Mouse (Mus musculus) brain, embryonic 14.5 days (tissue): Measurements from ENCODE around the gene Atxn3. TPM values are rescaled to one million over a fixed set of nuclear protein-coding genes. Genes with fewer than 3 reads are reported as not detected.

Source experiments
- DNase-seq: peaks from one replicate; pipeline ENCODE4 v3.0.0-alpha.2; 2011; ENCODE audit warnings: low read depth
- CTCF ChIP-seq: fragments of 200-500 bp; IDR thresholded peaks from 2 replicates; pipeline ENCODE4 v1.5.1; 2012; ENCODE audit warnings: inconsistent platforms, mild to moderate bottlenecking, moderate library complexity, borderline replicate concordance; ENCODE audit not compliant: insufficient read depth, insufficient read length; ENCODE audit errors: extremely low read depth
- POLR2A ChIP-seq: fragments of 200-500 bp; IDR thresholded peaks from 2 replicates; pipeline ENCODE4 v1.6.1; 2012; ENCODE audit warnings: mild to moderate bottlenecking, inconsistent platforms, borderline replicate concordance; ENCODE audit not compliant: poor library complexity, insufficient read depth, insufficient read length, severe bottlenecking; ENCODE audit errors: extremely low read depth
- polyA plus RNA-seq: library from polyadenylated mRNA; depleted of rRNA; stranded (reverse); fragments of >200 nt; gene quantifications from 2 replicates; pipeline ENCODE4 v1.2.3, GENCODE M21; 2012; rRNA removed

Atxn3 gene
- polyA plus RNA-seq: 13.9 and 15.5 TPM in 2 replicates

DNA sequence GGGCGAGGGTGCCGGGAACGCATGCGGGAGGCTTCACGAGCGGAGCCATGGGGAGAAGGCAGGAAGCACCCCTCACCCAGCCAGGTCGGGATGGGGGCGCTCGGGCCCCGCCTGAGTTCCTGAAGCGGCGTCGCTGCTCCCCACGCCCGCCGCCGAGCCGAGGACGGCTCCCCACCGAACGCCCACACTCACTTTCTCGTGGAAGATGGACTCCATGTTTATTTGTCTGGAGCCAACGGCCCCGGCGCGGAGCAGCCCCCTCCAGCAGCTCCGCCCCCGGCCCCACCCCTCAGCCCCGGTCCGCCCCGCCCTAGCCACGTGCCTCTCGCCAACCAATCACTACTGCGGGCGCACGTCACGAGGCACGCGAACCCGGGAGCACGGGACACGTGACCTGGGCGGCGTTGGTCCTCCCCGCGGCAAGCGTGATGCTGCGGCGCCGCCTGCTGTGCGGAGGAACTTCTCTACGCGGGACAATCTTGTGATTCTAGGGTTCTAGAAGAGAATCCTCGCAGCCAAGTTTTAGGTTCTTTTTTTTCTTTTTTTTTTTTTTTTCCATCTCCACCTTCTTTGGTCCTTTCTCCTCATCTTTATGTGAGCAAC is at the start of gene Atxn3:
TSS of gene Atxn3 (minus strand) at position 305 of the 603 bp plus-strand sequence.
- peak; percentile 99 for DNase-seq
- TF ChIP-seq POLR2A (peak; percentile 76), CTCF (peak; percentile 50)

- no peak for DNase-seq
- no peak for TF ChIP-seq CTCF
- TF ChIP-seq POLR2A: no peak
These were observed 42.7 kb upstream of the Atxn3 start for GRCm38 (mm10) chr12:102000785-102001184.

- TF ChIP-seq POLR2A (no peak), CTCF (no peak)
- DNase-seq: no peak
These were observed 40.9 kb upstream of the Atxn3 start for GRCm38 (mm10) chr12:101998929-101999328.

GRCm38 (mm10) chr12:101994576-101995467 is 36.8 kb upstream of the Atxn3 start:
- no peak for DNase-seq

GRCm38 (mm10) chr12:101987659-101988058 is 29.6 kb upstream of the Atxn3 start:
- DNase-seq: no peak
- TF ChIP-seq CTCF: no peak
- TF ChIP-seq POLR2A: no peak

More at GRCm38 (mm10) chr12:101994576-101995467, 36.8 kb upstream of the Atxn3 start:
- TF ChIP-seq POLR2A (no peak), CTCF (no peak)

GRCm38 (mm10) chr12:101985110-101985509 is 27.1 kb upstream of the Atxn3 start:
- TF ChIP-seq CTCF (peak; percentile 31; the same call in 1 of the 2 replicates), POLR2A (no peak)
- peak; percentile 75 for DNase-seq

DNA sequence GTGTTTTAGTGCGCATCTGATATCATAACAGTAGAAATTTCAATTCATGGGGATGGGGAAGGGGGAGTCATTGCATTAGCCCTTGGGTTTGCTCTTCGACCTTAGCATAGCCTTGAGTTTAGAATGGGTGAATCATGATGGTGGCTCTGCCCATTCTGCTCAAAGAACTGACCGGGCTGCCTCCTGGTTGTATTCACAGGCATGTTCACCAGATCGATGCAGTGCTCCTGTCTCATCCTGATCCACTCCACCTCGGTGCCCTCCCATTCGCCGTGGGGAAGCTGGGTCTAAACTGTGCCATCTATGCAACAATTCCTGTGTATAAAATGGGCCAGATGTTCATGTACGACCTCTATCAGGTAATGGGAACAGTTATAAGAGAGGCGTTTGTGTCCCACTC is 24.9 kb upstream of the Atxn3 start:
- DNase-seq: no peak
- TF ChIP-seq POLR2A (no peak), CTCF (no peak)

- no peak for TF ChIP-seq CTCF
- TF ChIP-seq POLR2A: no peak
- DNase-seq: no peak
These were observed 23.5 kb upstream of the Atxn3 start for GRCm38 (mm10) chr12:101981559-101981958.

GRCm38 (mm10) chr12:101980266-101980665 is 22.2 kb upstream of the Atxn3 start:
- no peak for DNase-seq
- no peak for TF ChIP-seq POLR2A
- TF ChIP-seq CTCF: no peak

- DNase-seq: no peak
- TF ChIP-seq CTCF (no peak), POLR2A (no peak)
These were observed 21.2 kb upstream of the Atxn3 start for GRCm38 (mm10) chr12:101979213-101979750.

DNA sequence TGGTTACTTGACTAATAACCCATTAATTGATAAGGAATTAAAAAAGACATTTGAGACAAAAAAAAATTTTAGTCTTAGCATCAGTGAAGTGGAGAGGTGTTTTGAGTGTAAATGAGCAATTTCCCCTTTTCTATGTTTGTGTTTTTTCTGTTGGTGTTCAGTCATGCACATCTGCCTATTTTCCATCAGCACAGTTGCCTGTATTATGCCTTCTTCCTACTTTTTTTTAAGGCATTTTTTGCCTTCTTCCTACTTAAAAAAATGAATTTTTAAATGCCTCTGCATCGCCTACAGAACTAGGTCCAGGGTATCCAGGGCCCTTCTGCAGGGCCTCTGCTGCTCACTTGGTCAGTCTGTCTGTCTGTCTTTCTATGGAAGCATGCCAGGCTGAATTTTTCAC is 20.5 kb upstream of the Atxn3 start:
- no peak for DNase-seq
- TF ChIP-seq CTCF: no peak
- TF ChIP-seq POLR2A: no peak
